Mouse (Mus musculus) spleen, adult 12 weeks (tissue): ENCODE measurements around the gene Card6.

Source experiments
- DNase-seq: peaks from one replicate; pipeline ENCODE4 v3.0.0; 2022; ENCODE audit warnings: low spot score

The Card6 gene

GRCm38 (mm10) chr15:5086162-5086561 lies 22.2 kb downstream of the Card6 start:
- no peak for DNase-seq

- DNase-seq = no peak
Observed at GRCm38 (mm10) chr15:5081235-5081634, 27.1 kb downstream of the Card6 start.

GRCm38 (mm10) chr15:5068801-5069518 lies 39.4 kb downstream of the Card6 start:
- no peak for DNase-seq

GRCm38 (mm10) chr15:5063635-5064034 lies 44.7 kb downstream of the Card6 start, which contains the start of gene C7:
Gene C7 (minus strand): TSS chr15:5063740.
- no peak for DNase-seq
